Mouse (Mus musculus): ENCODE results near the gene Kcnrg.

- no peak for TF ChIP-seq POLR2A (IDR thresholded peaks at IDR 0.05; ENCODE audit: low read depth, low read length)
- TF ChIP-seq CTCF (IDR thresholded peaks at IDR 0.05; ENCODE audit: extremely low read depth, insufficient read depth, insufficient read length, insufficient replicate concordance): no peak
Measured at GRCm38 (mm10) chr14:61572131-61572530, 35.1 kb upstream of the Kcnrg start.

Measured in spleen, adult 2 months (tissue).